Mouse (Mus musculus) adrenal gland, adult 10 weeks (tissue): ENCODE results near the gene Col3a1. TPM values are rescaled to one million over a fixed set of nuclear protein-coding genes. Genes with fewer than 3 reads are reported as not detected.

Experiments
- polyA plus RNA-seq: library from polyadenylated mRNA; stranded (reverse); fragments of 350-450 nt; fragmentation: Illumina TruSeq; extraction: RNeasy Lipid Tissue Mini Kit (QIAGEN cat#74804); gene quantifications from one replicate; pipeline ENCODE4 v1.2.3, GENCODE M21; 2014; ENCODE audit warnings: low read depth, low replicate concordance

Col3a1 gene
- 80.9 TPM for polyA plus RNA-seq

DNA sequence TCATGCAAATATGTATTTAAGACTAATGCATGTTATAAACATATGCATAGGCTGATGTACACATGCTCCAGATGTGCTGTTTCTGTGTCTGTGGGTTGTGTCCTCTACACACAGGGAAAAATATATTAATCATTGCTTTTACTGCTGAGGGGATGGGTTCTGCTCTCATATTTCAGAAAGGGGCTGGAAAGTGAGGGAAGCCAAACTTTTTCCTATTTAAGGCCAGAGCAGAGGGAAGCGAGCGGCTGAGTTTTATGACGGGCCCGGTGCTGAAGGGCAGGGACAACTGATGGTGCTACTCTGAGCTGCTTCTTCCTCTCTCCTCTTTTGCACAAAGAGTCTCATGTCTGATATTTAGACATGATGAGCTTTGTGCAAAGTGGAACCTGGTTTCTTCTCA is at the start of gene Col3a1:
Gene Col3a1 (plus strand): TSS at position 151 of the 400 bp plus-strand sequence.

Other genes with a start within 250 kb of the Col3a1 start
- 7.6 TPM for gene Col5a2, start 191.7 kb downstream of the Col3a1 start, polyA plus RNA-seq